Mouse (Mus musculus): ENCODE measurements around the gene Foxred2.

GRCm38 (mm10) chr15:77945711-77946110, 10.8 kb downstream of the Foxred2 start:
- no peak for TF ChIP-seq POLR2A (IDR thresholded peaks at IDR 0.05; ENCODE audit: borderline replicate concordance, extremely low read depth, low read depth, low read length)
- TF ChIP-seq CTCF (IDR thresholded peaks at IDR 0.05; ENCODE audit: insufficient read depth, low read length): no peak
